19 mouse cellular contexts compared by ENCODE assay signal in the genomic region with DNA sequence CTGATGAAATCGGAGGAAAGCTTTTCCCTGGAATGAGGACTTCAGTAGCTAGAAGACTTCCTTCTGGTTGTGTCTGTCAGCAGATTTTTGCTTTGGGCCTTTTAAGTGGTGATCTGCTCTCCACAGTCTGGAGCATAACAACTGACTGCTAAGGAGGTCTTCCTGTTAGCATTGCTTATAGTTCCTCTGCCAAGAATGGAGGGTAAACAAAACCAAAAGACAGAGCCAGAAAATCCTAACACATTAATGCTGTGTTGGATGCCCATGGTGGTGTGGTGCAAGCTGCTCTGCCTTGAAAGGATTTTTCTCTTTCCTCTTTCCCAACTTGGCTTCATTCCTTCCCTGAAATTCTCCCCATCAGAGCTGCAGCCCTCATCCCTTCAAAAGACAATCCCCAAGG.
DNase-seq lines count a peak whose midpoint lies in the region; ATAC-seq and TF ChIP-seq lines count a peak whose summit lies in the region.
"Had no signal": no experiment of that assay in that cellular context is flagged by ENCODE, and none has a peak within 500 bp of the region (broad histone marks: within the 10 kb centered on the region; RNA-seq: fewer than 3 reads in every experiment).

No protein-coding gene starts in this region.

- H3K36me3 ChIP-seq in forebrain, embryonic 15.5 days = no peaks in the 10 kb centered on the region
- no peaks in the 10 kb centered on the region for H3K36me3 ChIP-seq in forebrain, embryonic 13.5 days (ENCODE audit: poor library complexity, severe bottlenecking)
- no peaks in the 10 kb centered on the region for H3K36me3 ChIP-seq in lung, embryonic 14.5 days (ENCODE audit: insufficient read depth)
- no peaks in the 10 kb centered on the region for H3K36me3 ChIP-seq in stomach, embryonic 16.5 days (ENCODE audit: control insufficient read depth, insufficient read depth, low read length)
- no peaks in the 10 kb centered on the region for H3K36me3 ChIP-seq in stomach, postnatal 0 days (ENCODE audit: control insufficient read depth, insufficient read depth, low read length)
- no peaks in the 10 kb centered on the region for H3K36me3 ChIP-seq in intestine, embryonic 16.5 days (ENCODE audit: control insufficient read depth, insufficient read depth, low read length)
- H3K36me3 ChIP-seq in kidney, embryonic 15.5 days = no peaks in the 10 kb centered on the region
- H3K36me3 ChIP-seq: embryonic facial prominence, embryonic 13.5 days; heart, embryonic 15.5 days; liver, embryonic 12.5 days had no signal

- H3K4me3 ChIP-seq in forebrain, embryonic 15.5 days = no peak overlapping the region
- no peak overlapping the region for H3K4me3 ChIP-seq in forebrain, embryonic 13.5 days
- no peak overlapping the region for H3K4me3 ChIP-seq in lung, embryonic 14.5 days (ENCODE audit: low read depth, low read length)
- no peak overlapping the region for H3K4me3 ChIP-seq in stomach, embryonic 16.5 days (replicated peaks; ENCODE audit: low read length)
- no peak overlapping the region for H3K4me3 ChIP-seq in stomach, postnatal 0 days (ENCODE audit: low read depth, low read length)
- no peak overlapping the region for H3K4me3 ChIP-seq in intestine, embryonic 16.5 days (ENCODE audit: low read length)
- H3K4me3 ChIP-seq in kidney, embryonic 15.5 days (replicated peaks) = no peak overlapping the region
- H3K4me3 ChIP-seq: embryonic facial prominence, embryonic 13.5 days; heart, embryonic 15.5 days; liver, embryonic 12.5 days had no signal

- H3K4me2 ChIP-seq in forebrain, embryonic 15.5 days (replicated peaks) = no peak overlapping the region
- no peak overlapping the region for H3K4me2 ChIP-seq in forebrain, embryonic 13.5 days
- H3K4me2 ChIP-seq in lung, embryonic 14.5 days = no peak overlapping the region
- no peak overlapping the region for H3K4me2 ChIP-seq in stomach, embryonic 16.5 days (ENCODE audit: low read depth, low read length)
- H3K4me2 ChIP-seq in stomach, postnatal 0 days (replicated peaks; ENCODE audit: low read depth) = no peak overlapping the region
- no peak overlapping the region for H3K4me2 ChIP-seq in intestine, embryonic 16.5 days (ENCODE audit: low read depth, low read length)
- no peak overlapping the region for H3K4me2 ChIP-seq in kidney, embryonic 15.5 days
- H3K4me2 ChIP-seq: embryonic facial prominence, embryonic 13.5 days; heart, embryonic 15.5 days; liver, embryonic 12.5 days; midbrain, embryonic 11.5 days had no signal

- 53% methylated on average over 1 of the region's 1 CpGs for WGBS in forebrain, embryonic 15.5 days
- WGBS in forebrain, embryonic 13.5 days = 74% methylated on average over 1 of the region's 1 CpGs
- 59% methylated on average over 1 of the region's 1 CpGs for WGBS in lung, embryonic 14.5 days
- 63% methylated on average over 1 of the region's 1 CpGs for WGBS in stomach, embryonic 16.5 days
- 48% methylated on average over 1 of the region's 1 CpGs for WGBS in stomach, postnatal 0 days
- WGBS in intestine, embryonic 16.5 days = 79% methylated on average over 1 of the region's 1 CpGs
- WGBS in kidney, embryonic 15.5 days = 82% methylated on average over 1 of the region's 1 CpGs

- no peaks in the 10 kb centered on the region for H3K9me3 ChIP-seq in forebrain, embryonic 15.5 days
- no peaks in the 10 kb centered on the region for H3K9me3 ChIP-seq in forebrain, embryonic 13.5 days (replicated peaks)
- no peaks in the 10 kb centered on the region for H3K9me3 ChIP-seq in lung, embryonic 14.5 days (ENCODE audit: low read depth, low read length)
- H3K9me3 ChIP-seq in stomach, embryonic 16.5 days (replicated peaks; ENCODE audit: control insufficient read depth, low read length) = no peaks in the 10 kb centered on the region
- H3K9me3 ChIP-seq in stomach, postnatal 0 days (ENCODE audit: control insufficient read depth, low read length) = no peaks in the 10 kb centered on the region
- no peaks in the 10 kb centered on the region for H3K9me3 ChIP-seq in intestine, embryonic 16.5 days (ENCODE audit: control insufficient read depth, low read length)
- no peaks in the 10 kb centered on the region for H3K9me3 ChIP-seq in kidney, embryonic 15.5 days (replicated peaks)
- H3K9me3 ChIP-seq: embryonic facial prominence, embryonic 13.5 days; heart, embryonic 15.5 days; liver, embryonic 12.5 days had no signal

- H3K27me3 ChIP-seq in forebrain, embryonic 15.5 days = no peaks in the 10 kb centered on the region
- H3K27me3 ChIP-seq in forebrain, embryonic 13.5 days = no peaks in the 10 kb centered on the region
- no peaks in the 10 kb centered on the region for H3K27me3 ChIP-seq in lung, embryonic 14.5 days (ENCODE audit: insufficient read depth, low read length)
- H3K27me3 ChIP-seq in stomach, embryonic 16.5 days (ENCODE audit: control insufficient read depth, insufficient read depth, low read length) = no peaks in the 10 kb centered on the region
- no peaks in the 10 kb centered on the region for H3K27me3 ChIP-seq in stomach, postnatal 0 days (ENCODE audit: control insufficient read depth, insufficient read depth, low read length)
- H3K27me3 ChIP-seq in intestine, embryonic 16.5 days (replicated peaks; ENCODE audit: control insufficient read depth, insufficient read depth, low read length) = no peaks in the 10 kb centered on the region
- no peaks in the 10 kb centered on the region for H3K27me3 ChIP-seq in kidney, embryonic 15.5 days
- H3K27me3 ChIP-seq: embryonic facial prominence, embryonic 13.5 days; heart, embryonic 15.5 days; liver, embryonic 12.5 days had no signal

- DNase-seq in lung, embryonic 14.5 days = peak; percentile 69
- DNase-seq in lung, postnatal 14 days = no peak
- no peak for DNase-seq in stomach, postnatal 0 days (ENCODE audit: low spot score)
- DNase-seq: adrenal gland, postnatal 36 days; gastrocnemius, postnatal 25 days; heart, postnatal 4 days; kidney, adult 11 months; thymus, adult 18-20 months had no signal

- no peak for TF ChIP-seq EP300 in stomach, postnatal 0 days (optimal IDR thresholded peaks at IDR 0.05)

- peak overlapping the region; percentile 37; the same call in 1 of the 2 replicates for H3K27ac ChIP-seq in forebrain, embryonic 15.5 days (replicated peaks)
- H3K27ac ChIP-seq in forebrain, embryonic 13.5 days = no peak overlapping the region
- H3K27ac ChIP-seq in lung, embryonic 14.5 days (ENCODE audit: low read depth) = peak overlapping the region; percentile 13; the same call in 1 of the 2 replicates
- no peak overlapping the region for H3K27ac ChIP-seq in stomach, embryonic 16.5 days (ENCODE audit: low read length)
- H3K27ac ChIP-seq in stomach, postnatal 0 days (replicated peaks) = no peak overlapping the region
- no peak overlapping the region for H3K27ac ChIP-seq in intestine, embryonic 16.5 days (ENCODE audit: low read length)
- H3K27ac ChIP-seq in kidney, embryonic 15.5 days = no peak overlapping the region
- H3K27ac ChIP-seq: embryonic facial prominence, embryonic 13.5 days; heart, embryonic 15.5 days; kidney, postnatal 0 days; liver, embryonic 12.5 days; macrophage had no signal

- H3K9ac ChIP-seq in forebrain, embryonic 15.5 days (replicated peaks) = no peak overlapping the region
- no peak overlapping the region for H3K9ac ChIP-seq in forebrain, embryonic 13.5 days
- no peak overlapping the region for H3K9ac ChIP-seq in lung, embryonic 14.5 days
- H3K9ac ChIP-seq in stomach, embryonic 16.5 days (ENCODE audit: low read length) = no peak overlapping the region
- no peak overlapping the region for H3K9ac ChIP-seq in stomach, postnatal 0 days (ENCODE audit: low read length)
- no peak overlapping the region for H3K9ac ChIP-seq in intestine, embryonic 16.5 days (ENCODE audit: low read depth, low read length)
- no peak overlapping the region for H3K9ac ChIP-seq in kidney, embryonic 15.5 days
- H3K9ac ChIP-seq: embryonic facial prominence, embryonic 13.5 days; heart, embryonic 15.5 days; liver, embryonic 12.5 days had no signal

- no peak for TF ChIP-seq CTCF in lung, embryonic 14.5 days (IDR thresholded peaks at IDR 0.05; ENCODE audit: low read depth)
- no peak for TF ChIP-seq CTCF in stomach, postnatal 0 days (IDR thresholded peaks at IDR 0.05; ENCODE audit: low read depth)

- H3K4me1 ChIP-seq in forebrain, embryonic 15.5 days = no peaks in the 10 kb centered on the region; the same call in 1 of the 2 replicates
- no peaks in the 10 kb centered on the region for H3K4me1 ChIP-seq in forebrain, embryonic 13.5 days
- no peaks in the 10 kb centered on the region for H3K4me1 ChIP-seq in lung, embryonic 14.5 days (ENCODE audit: insufficient read depth)
- H3K4me1 ChIP-seq in stomach, embryonic 16.5 days (ENCODE audit: control insufficient read depth, insufficient read depth, low read length) = no peaks in the 10 kb centered on the region
- no peaks in the 10 kb centered on the region for H3K4me1 ChIP-seq in stomach, postnatal 0 days (replicated peaks; ENCODE audit: control insufficient read depth, insufficient read depth)
- H3K4me1 ChIP-seq in intestine, embryonic 16.5 days (ENCODE audit: control insufficient read depth, insufficient read depth, low read length) = no peaks in the 10 kb centered on the region
- H3K4me1 ChIP-seq in kidney, embryonic 15.5 days = no peaks in the 10 kb centered on the region
- H3K4me1 ChIP-seq: embryonic facial prominence, embryonic 13.5 days; heart, embryonic 15.5 days; liver, embryonic 12.5 days had no signal

- ATAC-seq in forebrain, embryonic 15.5 days (replicated peaks) = peak; percentile 71; the same call in 1 of the 2 replicates
- no peak; the same call in 1 of the 2 replicates for ATAC-seq in forebrain, embryonic 13.5 days
- ATAC-seq in lung, embryonic 14.5 days (ENCODE audit: insufficient read depth) = peak; percentile 85; the same call in 1 of the 2 replicates
- peak; percentile 44; the same call in 1 of the 2 replicates for ATAC-seq in stomach, embryonic 16.5 days (ENCODE audit: insufficient read depth, low FRiP score)
- ATAC-seq in stomach, postnatal 0 days (ENCODE audit: low FRiP score, low TSS enrichment) = no peak
- peak; percentile 64 for ATAC-seq in intestine, embryonic 16.5 days
- ATAC-seq in kidney, embryonic 15.5 days (replicated peaks; ENCODE audit: low FRiP score) = no peak
- ATAC-seq: liver, embryonic 12.5 days had no signal

Comparison
In these comparisons a context has a peak if more than half of its experiments do, and no peak if none do; other contexts are left out.
1. ATAC-seq: peak in forebrain, embryonic 15.5 days (single experiment), lung, embryonic 14.5 days (single experiment), stomach, embryonic 16.5 days (single experiment) and intestine, embryonic 16.5 days (single experiment); none in forebrain, embryonic 13.5 days (single experiment), stomach, postnatal 0 days (single experiment) and kidney, embryonic 15.5 days (single experiment).
2. H3K27ac ChIP-seq: peak in forebrain, embryonic 15.5 days (single experiment) and lung, embryonic 14.5 days (single experiment); none in forebrain, embryonic 13.5 days (single experiment), stomach, embryonic 16.5 days (single experiment), stomach, postnatal 0 days (single experiment), intestine, embryonic 16.5 days (single experiment) and kidney, embryonic 15.5 days (single experiment).